Mouse (Mus musculus) myocyte (in vitro differentiated cells): Measurements from ENCODE around the gene Il20rb. TPM values are rescaled to one million over a fixed set of nuclear protein-coding genes. Genes with fewer than 3 reads are reported as not detected.

ENCODE experiments used
- H3K27me3 ChIP-seq: one replicate; pipeline ENCODE4 v1.6.1; 2011; ENCODE audit not compliant: control insufficient read depth, insufficient read depth, insufficient read length
- H3K36me3 ChIP-seq: one replicate; pipeline ENCODE4 v1.6.1; 2011; ENCODE audit not compliant: control insufficient read depth, insufficient read depth
- H3K4me2 ChIP-seq: one replicate; pipeline ENCODE4 v1.6.1; 2011; ENCODE audit warnings: low read depth, control low read depth
- H3K4me3 ChIP-seq: one replicate; pipeline ENCODE4 v1.5.1; 2011; ENCODE audit warnings: mild to moderate bottlenecking, control low read depth, moderate library complexity
- H3K79me2 ChIP-seq: one replicate; pipeline ENCODE4 v1.6.1; 2011; ENCODE audit not compliant: control insufficient read depth, insufficient read depth
- H3ac ChIP-seq: one replicate; pipeline ENCODE4 v1.6.1; 2011; ENCODE audit not compliant: control insufficient read depth, insufficient read length
- CEBPB ChIP-seq: IDR thresholded peaks from 2 replicates; pipeline ENCODE4 v1.6.1; 2011; ENCODE audit warnings: mild to moderate bottlenecking, moderate library complexity; ENCODE audit not compliant: poor library complexity, insufficient read depth, severe bottlenecking
- E2F4 ChIP-seq: IDR thresholded peaks from one replicate; pipeline ENCODE4 v1.6.1; 2011; ENCODE audit warnings: mild to moderate bottlenecking, control low read depth, moderate library complexity; ENCODE audit not compliant: insufficient read depth
- MAX ChIP-seq: IDR thresholded peaks from one replicate; pipeline ENCODE4 v1.6.1; 2011; ENCODE audit warnings: low read depth, mild to moderate bottlenecking, control low read depth
- MYOD1 ChIP-seq, 3 experiments: IDR thresholded peaks; one replicate each; pipeline ENCODE4 v1.6.1; 2011; ENCODE audit warnings: control low read depth in 2 of 3, low read depth in 2 of 3, mild to moderate bottlenecking in 2 of 3, moderate library complexity in 1 of 3; ENCODE audit not compliant: insufficient read length in 2 of 3, control insufficient read depth in 1 of 3
- MYOG ChIP-seq, 3 experiments: IDR thresholded peaks; one replicate each; pipeline ENCODE4 v1.6.1; 2011; ENCODE audit warnings: control low read depth in 2 of 3, low read depth in 2 of 3, mild to moderate bottlenecking in 2 of 3; ENCODE audit not compliant: insufficient read length in 2 of 3, control insufficient read depth in 1 of 3, insufficient read depth in 1 of 3
- POLR2A ChIP-seq: IDR thresholded peaks from one replicate; pipeline ENCODE4 v1.6.1; 2011; ENCODE audit warnings: low read depth, mild to moderate bottlenecking, control low read depth, moderate library complexity; ENCODE audit not compliant: insufficient read length
- POLR2AphosphoS2 ChIP-seq: IDR thresholded peaks from one replicate; pipeline ENCODE4 v1.6.1; 2011; ENCODE audit warnings: low read depth, control low read depth; ENCODE audit not compliant: insufficient read length
- REST ChIP-seq: IDR thresholded peaks from one replicate; pipeline ENCODE4 v1.6.1; 2011; ENCODE audit warnings: mild to moderate bottlenecking, control low read depth, moderate library complexity; ENCODE audit not compliant: insufficient read depth, insufficient read length
- SRF ChIP-seq: IDR thresholded peaks from one replicate; pipeline ENCODE4 v1.6.1; 2011; ENCODE audit warnings: low read depth; ENCODE audit not compliant: control insufficient read depth, insufficient read length
- TCF12 ChIP-seq: IDR thresholded peaks from one replicate; pipeline ENCODE4 v1.6.1; 2011; ENCODE audit warnings: mild to moderate bottlenecking, control low read depth; ENCODE audit not compliant: poor library complexity, insufficient read depth, severe bottlenecking
- TCF3 ChIP-seq: IDR thresholded peaks from one replicate; pipeline ENCODE4 v1.6.1; 2011; ENCODE audit warnings: low read depth, control low read depth; ENCODE audit not compliant: insufficient read length
- USF1 ChIP-seq: IDR thresholded peaks from one replicate; pipeline ENCODE4 v1.6.1; 2011; ENCODE audit warnings: low read depth, mild to moderate bottlenecking, control low read depth, moderate library complexity
- polyA plus RNA-seq: library from polyadenylated mRNA; unstranded; fragments of >200 nt; fragmentation: generic; extraction: Trizol; gene quantifications from one replicate; pipeline ENCODE4 v1.2.1, GENCODE M21; 2012; ENCODE audit warnings: missing spikeins

Gene Il20rb
- 0.40 TPM for polyA plus RNA-seq

GRCm38 (mm10) chr9:100486431-100486830, at the start of gene Il20rb:
Gene Il20rb (minus strand): TSS chr9:100486788.
- Histone ChIP-seq H3K79me2 (peaks cover 2% of the 10 kb centered on the region), H3K4me2 (no peak within 1 kb of the TSS), H3ac (no peak within 1 kb of the TSS), H3K4me3 (no peak within 1 kb of the TSS), H3K27me3 (no peaks in the 10 kb centered on the region), H3K36me3 (no peaks in the 10 kb centered on the region)
- no peak for TF ChIP-seq SRF
- no peak for TF ChIP-seq USF1
- TF ChIP-seq MAX: no peak
- no peak for TF ChIP-seq TCF3

GRCm38 (mm10) chr9:100535618-100536262, 49.2 kb upstream of the Il20rb start:
- no peak overlapping the region for H3K4me3 ChIP-seq
- H3K27me3 ChIP-seq: no peaks in the 10 kb centered on the region
- no peak for TF ChIP-seq REST
- TF ChIP-seq TCF12: no peak
- TF ChIP-seq TCF3: no peak
- TF ChIP-seq USF1: no peak
- no peak for TF ChIP-seq POLR2AphosphoS2
- TF ChIP-seq E2F4: no peak
- no peak for TF ChIP-seq MYOD1 (IDR thresholded peaks at IDR 0.05; ENCODE audit: control insufficient read depth in 1 of 3, insufficient read length in 2 of 3, low read depth in 2 of 3)
- TF ChIP-seq POLR2A: no peak
- no peak for TF ChIP-seq CEBPB
- TF ChIP-seq MAX: no peak
- TF ChIP-seq MYOG (IDR thresholded peaks at IDR 0.05; ENCODE audit: control insufficient read depth in 1 of 3, insufficient read depth in 1 of 3, insufficient read length in 2 of 3, low read depth in 2 of 3): no peak
- TF ChIP-seq SRF: no peak
- no peak overlapping the region for H3ac ChIP-seq
- H3K79me2 ChIP-seq: peaks cover 91% of the 10 kb centered on the region
- no peaks in the 10 kb centered on the region for H3K36me3 ChIP-seq
- H3K4me2 ChIP-seq: no peak overlapping the region

GRCm38 (mm10) chr9:100534686-100535085, 48.1 kb upstream of the Il20rb start:
- TF ChIP-seq USF1 (no peak), MYOD1 (IDR thresholded peaks at IDR 0.05; ENCODE audit: control insufficient read depth in 1 of 3, insufficient read length in 2 of 3, low read depth in 2 of 3) (no peak), TCF3 (no peak), E2F4 (no peak), CEBPB (no peak), POLR2AphosphoS2 (no peak), REST (no peak), TCF12 (no peak), POLR2A (no peak), MYOG (IDR thresholded peaks at IDR 0.05; ENCODE audit: control insufficient read depth in 1 of 3, insufficient read depth in 1 of 3, insufficient read length in 2 of 3, low read depth in 2 of 3) (no peak), SRF (no peak)
- Histone ChIP-seq H3K79me2 (peaks cover 91% of the 10 kb centered on the region), H3K4me3 (no peak overlapping the region), H3K27me3 (no peaks in the 10 kb centered on the region), H3K4me2 (no peak overlapping the region), H3ac (no peak overlapping the region), H3K36me3 (no peaks in the 10 kb centered on the region)

GRCm38 (mm10) chr9:100532847-100533505, 46.4 kb upstream of the Il20rb start:
- Histone ChIP-seq H3ac (no peak overlapping the region), H3K4me2 (no peak overlapping the region), H3K4me3 (no peak overlapping the region), H3K36me3 (no peaks in the 10 kb centered on the region), H3K27me3 (no peaks in the 10 kb centered on the region), H3K79me2 (peaks cover 89% of the 10 kb centered on the region)
- TF ChIP-seq USF1 (no peak), REST (no peak), E2F4 (no peak), POLR2AphosphoS2 (no peak), MYOD1 (IDR thresholded peaks at IDR 0.05; ENCODE audit: control insufficient read depth in 1 of 3, insufficient read length in 2 of 3, low read depth in 2 of 3) (no peak), TCF3 (no peak), CEBPB (no peak), TCF12 (no peak), MYOG (IDR thresholded peaks at IDR 0.05; ENCODE audit: control insufficient read depth in 1 of 3, insufficient read depth in 1 of 3, insufficient read length in 2 of 3, low read depth in 2 of 3) (no peak)
